Mouse (Mus musculus): ENCODE measurements around the gene Ckm. TPM values are rescaled to one million over a fixed set of nuclear protein-coding genes. Genes with fewer than 3 reads are reported as not detected.

The Ckm gene
- polyA plus RNA-seq, 1 experiment: not detected

- TF ChIP-seq GATA1 (IDR thresholded peaks at IDR 0.05; ENCODE audit: low read length): no peak
Measured at GRCm38 (mm10) chr7:19443344-19443743, 38.8 kb downstream of the Ckm start.

- TF ChIP-seq GATA1 (IDR thresholded peaks at IDR 0.05; ENCODE audit: low read length): no peak
Measured at GRCm38 (mm10) chr7:19444801-19445200, 40.2 kb downstream of the Ckm start.

GRCm38 (mm10) chr7:19447689-19448088 lies 43.1 kb downstream of the Ckm start:
- no peak for TF ChIP-seq GATA1 (IDR thresholded peaks at IDR 0.05; ENCODE audit: low read length)

GRCm38 (mm10) chr7:19449165-19449564 lies 44.6 kb downstream of the Ckm start:
- no peak for TF ChIP-seq GATA1 (IDR thresholded peaks at IDR 0.05; ENCODE audit: low read length)

GRCm38 (mm10) chr7:19455186-19455585 lies 50.6 kb downstream of the Ckm start:
- TF ChIP-seq GATA1 (IDR thresholded peaks at IDR 0.05; ENCODE audit: low read length): no peak

- TF ChIP-seq GATA1 (IDR thresholded peaks at IDR 0.05; ENCODE audit: low read length): no peak
Measured at GRCm38 (mm10) chr7:19455819-19456495, 51.4 kb downstream of the Ckm start.

- TF ChIP-seq GATA1 (IDR thresholded peaks at IDR 0.05; ENCODE audit: low read length): no peak
Measured at GRCm38 (mm10) chr7:19456628-19457027, 52.1 kb downstream of the Ckm start.

- TF ChIP-seq GATA1 (IDR thresholded peaks at IDR 0.05; ENCODE audit: low read length): no peak
Measured at GRCm38 (mm10) chr7:19457414-19458071, 53.0 kb downstream of the Ckm start.

GRCm38 (mm10) chr7:19458072-19458486 lies 53.5 kb downstream of the Ckm start:
- no peak for TF ChIP-seq GATA1 (IDR thresholded peaks at IDR 0.05; ENCODE audit: low read length)

- no peak for TF ChIP-seq GATA1 (IDR thresholded peaks at IDR 0.05; ENCODE audit: low read length)
Measured at GRCm38 (mm10) chr7:19458591-19459111, 54.1 kb downstream of the Ckm start, which contains the start of gene Mark4. TSS of gene Mark4 (minus strand) at chr7:19458821.

- no peak for TF ChIP-seq GATA1 (IDR thresholded peaks at IDR 0.05; ENCODE audit: low read length)
Measured at GRCm38 (mm10) chr7:19459144-19459870, 54.7 kb downstream of the Ckm start.

GRCm38 (mm10) chr7:19460500-19460899 lies 55.9 kb downstream of the Ckm start:
- no peak for TF ChIP-seq GATA1 (IDR thresholded peaks at IDR 0.05; ENCODE audit: low read length)

GRCm38 (mm10) chr7:19461488-19461887 lies 56.9 kb downstream of the Ckm start:
- no peak for TF ChIP-seq GATA1 (IDR thresholded peaks at IDR 0.05; ENCODE audit: low read length)

- no peak for TF ChIP-seq GATA1 (IDR thresholded peaks at IDR 0.05; ENCODE audit: low read length)
Measured at GRCm38 (mm10) chr7:19462443-19462842, 57.9 kb downstream of the Ckm start.

- TF ChIP-seq GATA1 (IDR thresholded peaks at IDR 0.05; ENCODE audit: low read length): no peak
Measured at GRCm38 (mm10) chr7:19462884-19463381, 58.4 kb downstream of the Ckm start, which contains the start of gene Exoc3l2. TSS of gene Exoc3l2 (plus strand) at chr7:19463331.

All from G1E-ER4 (cell line).